Mouse (Mus musculus) kidney, adult 2 months (tissue): ENCODE measurements around the gene Krtap16-1. TPM values are rescaled to one million over a fixed set of nuclear protein-coding genes. Genes with fewer than 3 reads are reported as not detected.

ENCODE experiments used
- DNase-seq: peaks from one replicate; pipeline ENCODE4 v3.0.0; 2021
- H3K27ac ChIP-seq: fragments of 200-500 bp; 2 replicates; pipeline ENCODE4 v1.5.1; 2012; ENCODE audit warnings: low read depth, low read length, control low read depth, inconsistent platforms; ENCODE audit not compliant: insufficient read depth
- H3K27me3 ChIP-seq: fragments of 200-500 bp; replicated peaks from 2 replicates; pipeline ENCODE4 v1.6.1; 2012; ENCODE audit warnings: mild to moderate bottlenecking, moderate library complexity, low read length, inconsistent platforms; ENCODE audit not compliant: control insufficient read depth, insufficient read depth
- H3K36me3 ChIP-seq: fragments of 200-500 bp; 2 replicates; pipeline ENCODE4 v1.6.1; 2012; ENCODE audit warnings: mild to moderate bottlenecking, moderate library complexity, low read length, inconsistent platforms; ENCODE audit not compliant: control insufficient read depth, insufficient read depth
- H3K4me1 ChIP-seq: fragments of 200-500 bp; 2 replicates; pipeline ENCODE4 v1.6.1; 2011; ENCODE audit warnings: low read length; ENCODE audit not compliant: control insufficient read depth, insufficient read depth
- H3K4me3 ChIP-seq: fragments of 200-500 bp; 2 replicates; pipeline ENCODE4 v1.5.1; 2011; ENCODE audit warnings: mild to moderate bottlenecking, low read depth, low read length, control low read depth; ENCODE audit not compliant: insufficient read depth
- CTCF ChIP-seq: fragments of 200-500 bp; conservative IDR thresholded peaks from 2 replicates; pipeline ENCODE4 v1.5.1; 2011; ENCODE audit warnings: low read depth, mild to moderate bottlenecking, control low read depth, low read length, moderate library complexity, mixed read lengths; ENCODE audit not compliant: insufficient read depth, insufficient read length
- POLR2A ChIP-seq: fragments of 200-500 bp; IDR thresholded peaks from one replicate; pipeline ENCODE4 v1.6.1; 2011; ENCODE audit warnings: low read depth, low read length, control low read depth
- WGBS: fragments of 180-500 bp; shearing (Covaris S2); methylation state at CpG from one replicate; pipeline ENCODE4 v1.1.7; 2018; 5-methylcytosine and 5-hydroxymethylcytosine counted together
- polyA plus RNA-seq: library from polyadenylated mRNA; depleted of rRNA; stranded (reverse); fragments of >200 nt; gene quantifications from 2 replicates; pipeline ENCODE4 v1.2.3, GENCODE M21; 2012

The Krtap16-1 gene
- polyA plus RNA-seq, 1 experiment: not detected

DNA sequence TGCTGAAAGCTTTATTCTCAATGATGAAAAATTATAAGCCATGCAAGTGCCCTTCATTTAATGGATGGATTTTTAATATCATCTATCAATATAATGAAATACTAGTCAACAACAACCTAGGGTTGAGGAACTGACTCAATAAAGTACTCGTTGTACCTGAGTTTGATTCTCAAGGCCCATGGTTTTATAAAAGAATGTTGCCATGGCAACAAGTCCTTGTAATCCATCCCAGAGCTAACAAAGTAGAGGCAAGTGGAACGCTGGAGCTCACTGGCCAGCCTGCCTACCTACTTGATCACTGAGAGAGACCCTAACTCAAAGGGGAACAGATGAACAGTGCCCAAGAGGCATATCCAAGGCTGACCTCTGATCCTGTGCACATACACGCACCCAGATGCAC, 4.2 kb upstream of the Krtap16-1 start:
- H3K4me1 ChIP-seq: no peaks in the 10 kb centered on the region
- H3K27me3 ChIP-seq: no peaks in the 10 kb centered on the region
- H3K36me3 ChIP-seq: no peaks in the 10 kb centered on the region
- no peak overlapping the region for H3K27ac ChIP-seq
- WGBS: 83% methylated on average over 3 of the region's 3 CpGs
- no peak for DNase-seq
- no peak overlapping the region for H3K4me3 ChIP-seq
- TF ChIP-seq CTCF (no peak), POLR2A (no peak)

DNA sequence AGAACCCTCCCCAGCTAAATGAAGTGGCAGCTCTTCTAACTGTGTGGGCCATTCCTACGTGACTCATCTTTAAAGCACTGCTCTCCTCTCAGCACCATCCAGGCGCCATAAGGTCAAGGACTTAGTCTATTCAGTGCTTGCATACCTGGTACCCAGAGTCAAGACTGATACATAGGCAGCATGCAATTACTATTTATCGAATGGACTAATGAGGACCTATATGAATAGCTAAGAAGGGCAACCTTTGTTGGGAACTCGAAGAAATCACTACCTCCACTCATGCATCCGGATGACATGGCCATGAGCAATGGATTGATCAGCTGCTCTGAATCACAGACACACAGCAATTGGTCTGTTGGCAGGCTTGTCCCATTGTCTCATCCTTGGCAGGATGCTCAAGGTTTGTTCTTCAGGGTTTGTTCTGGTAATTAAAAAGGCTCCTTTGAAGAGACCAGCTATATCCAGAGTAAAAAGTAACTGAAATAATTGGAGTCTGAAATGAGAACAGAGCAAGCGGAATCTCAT, 3.5 kb upstream of the Krtap16-1 start:
- 86% methylated on average over 6 of the region's 6 CpGs for WGBS
- no peak overlapping the region for H3K4me3 ChIP-seq
- no peak for TF ChIP-seq CTCF
- no peak for TF ChIP-seq POLR2A
- H3K27ac ChIP-seq: no peak overlapping the region
- no peak for DNase-seq
- H3K4me1 ChIP-seq: no peaks in the 10 kb centered on the region
- no peaks in the 10 kb centered on the region for H3K27me3 ChIP-seq
- no peaks in the 10 kb centered on the region for H3K36me3 ChIP-seq

DNA sequence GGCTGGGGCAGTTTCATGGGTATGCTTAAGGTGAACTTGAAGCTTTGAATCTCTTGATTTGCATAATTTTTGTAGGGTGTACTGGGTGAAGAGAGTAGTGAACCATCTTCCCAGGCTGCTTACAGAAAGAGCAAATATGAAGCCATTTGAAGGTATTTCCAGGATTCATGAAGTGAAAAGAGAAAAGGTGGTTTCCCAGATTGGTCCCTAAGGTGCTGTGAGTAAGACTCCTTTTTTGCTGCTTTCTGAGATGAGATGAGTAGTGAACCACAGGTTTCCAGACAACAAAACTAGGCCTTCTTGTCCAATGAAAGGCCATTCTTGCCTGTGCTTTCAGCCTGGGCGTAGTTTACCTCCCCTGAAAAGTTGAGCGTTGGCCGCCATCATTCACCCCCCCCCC, 2.1 kb upstream of the Krtap16-1 start:
- H3K27ac ChIP-seq: no peak overlapping the region
- H3K36me3 ChIP-seq: no peaks in the 10 kb centered on the region
- 92% methylated on average over 3 of the region's 3 CpGs for WGBS
- H3K27me3 ChIP-seq: no peaks in the 10 kb centered on the region
- TF ChIP-seq POLR2A (no peak), CTCF (no peak)
- no peak for DNase-seq
- H3K4me3 ChIP-seq: no peak overlapping the region
- no peaks in the 10 kb centered on the region for H3K4me1 ChIP-seq

DNA sequence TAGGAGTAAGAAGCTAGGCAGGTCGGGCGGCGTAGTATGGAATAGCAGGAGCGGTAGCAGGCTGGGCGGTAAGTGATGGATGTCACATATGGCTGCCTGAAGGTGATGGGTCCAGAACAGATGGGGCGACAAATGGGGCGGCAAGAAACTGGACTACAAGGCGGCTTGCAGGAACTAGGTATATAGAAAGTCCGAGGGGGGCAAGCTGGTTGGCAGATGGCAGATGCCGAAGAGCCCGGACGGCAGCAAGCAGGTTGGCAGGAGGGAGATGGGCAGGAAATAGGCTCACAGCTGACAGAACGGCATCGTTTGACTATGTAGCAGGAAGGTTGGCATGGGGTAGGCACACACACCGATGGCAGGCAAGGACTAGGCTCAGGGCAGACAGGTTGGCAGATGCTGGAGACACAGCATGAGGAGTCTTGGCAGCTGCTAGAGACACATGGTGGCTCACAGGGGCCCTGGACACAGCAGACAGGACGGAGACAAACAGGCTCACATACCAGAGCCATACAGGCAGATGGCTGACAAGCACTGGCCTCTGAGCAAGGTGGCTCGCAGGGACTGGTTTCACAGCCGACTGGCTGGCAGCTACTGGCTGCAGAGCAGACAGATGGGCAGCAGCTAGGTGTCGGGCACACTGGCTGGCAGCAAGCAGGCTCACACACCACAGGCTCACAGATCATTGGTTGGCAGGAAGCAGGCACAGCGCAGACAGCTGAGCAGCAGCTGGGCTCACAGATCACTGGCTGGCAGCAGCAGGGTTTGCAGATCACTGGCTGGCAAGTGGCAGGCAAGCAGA, 905 bp downstream of the Krtap16-1 start:
- Histone ChIP-seq H3K36me3 (no peaks in the 10 kb centered on the region), H3K27ac (no peak overlapping the region), H3K4me3 (no peak overlapping the region), H3K4me1 (no peaks in the 10 kb centered on the region), H3K27me3 (no peaks in the 10 kb centered on the region)
- no peak for DNase-seq
- WGBS: 64% methylated on average over 20 of the region's 20 CpGs
- no peak for TF ChIP-seq CTCF
- no peak for TF ChIP-seq POLR2A

DNA sequence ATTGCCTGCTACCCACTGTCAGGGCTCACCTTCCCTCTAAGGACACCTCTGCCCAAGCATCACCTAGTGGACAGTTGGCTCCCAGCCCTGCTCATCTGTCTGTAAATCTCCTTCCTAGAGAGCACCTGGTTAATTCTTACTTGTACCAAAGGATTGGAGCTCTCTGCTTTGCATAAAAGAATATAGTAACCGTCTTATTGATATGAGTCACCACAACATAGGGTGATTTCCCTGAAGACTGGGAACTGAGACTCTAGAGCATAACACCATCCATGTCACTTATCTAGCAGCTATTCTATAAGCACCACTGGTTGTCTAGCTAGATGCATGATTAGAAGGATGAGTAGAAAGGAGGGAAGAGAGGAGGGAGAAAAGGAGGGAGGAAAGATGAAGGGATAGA, 3.0 kb downstream of the Krtap16-1 start:
- no peaks in the 10 kb centered on the region for H3K4me1 ChIP-seq
- WGBS: 85% methylated on average over 1 of the region's 1 CpGs
- TF ChIP-seq POLR2A (no peak), CTCF (no peak)
- DNase-seq: no peak
- H3K36me3 ChIP-seq: no peaks in the 10 kb centered on the region
- H3K27ac ChIP-seq: no peak overlapping the region
- no peak overlapping the region for H3K4me3 ChIP-seq
- H3K27me3 ChIP-seq: no peaks in the 10 kb centered on the region

DNA sequence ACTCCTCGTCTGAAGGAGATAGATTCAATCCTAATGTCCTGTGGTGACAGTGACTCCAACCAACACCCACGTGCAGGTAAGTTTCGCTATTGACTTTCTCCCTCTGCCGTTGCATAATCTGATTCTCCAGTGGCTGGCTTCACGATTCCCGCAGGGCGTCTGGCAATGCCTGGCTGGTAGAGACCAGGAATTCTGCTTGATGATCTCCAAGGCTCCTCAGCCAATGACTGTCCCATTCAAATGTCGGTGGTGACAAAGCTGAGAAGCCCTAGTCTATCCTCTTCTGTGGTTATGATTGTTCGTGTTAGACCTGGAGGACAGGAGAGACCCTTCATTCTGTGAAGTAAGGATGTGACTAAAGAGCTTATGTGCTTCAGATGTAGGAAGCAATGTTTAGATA, 3.7 kb downstream of the Krtap16-1 start:
- no peak for DNase-seq
- H3K4me3 ChIP-seq: no peak overlapping the region
- H3K27me3 ChIP-seq: no peaks in the 10 kb centered on the region
- no peaks in the 10 kb centered on the region for H3K4me1 ChIP-seq
- 82% methylated on average over 9 of the region's 9 CpGs for WGBS
- H3K36me3 ChIP-seq: no peaks in the 10 kb centered on the region
- no peak for TF ChIP-seq POLR2A
- no peak overlapping the region for H3K27ac ChIP-seq

DNA sequence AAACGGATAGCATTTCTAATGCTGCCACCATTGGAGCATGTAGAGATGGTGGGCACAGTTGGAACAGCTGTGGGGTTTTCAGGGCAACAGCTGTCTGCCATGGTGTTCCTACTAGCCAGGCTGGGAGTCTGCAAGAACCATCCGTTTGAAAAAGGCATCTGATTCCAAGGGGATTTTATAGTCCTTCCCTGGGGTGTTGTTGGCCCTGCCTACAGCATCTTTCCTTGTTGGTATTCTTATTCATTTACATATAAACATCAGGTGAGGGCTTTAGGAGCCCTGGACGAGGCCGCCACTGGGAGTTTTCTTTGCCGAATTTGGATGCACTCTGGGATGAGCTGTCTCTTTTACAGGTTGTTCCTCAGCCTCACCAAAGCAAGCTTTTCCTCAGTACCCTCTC, 7.4 kb downstream of the Krtap16-1 start, which contains the start of gene Krtap29-1:
TSS of gene Krtap29-1 (minus strand) at position 101 of the 400 bp plus-strand sequence.
- WGBS: 61% methylated on average over 5 of the region's 5 CpGs

More for the DNA sequence above, 7.4 kb downstream of the Krtap16-1 start, which contains the start of gene Krtap29-1:
- TF ChIP-seq POLR2A (no peak), CTCF (no peak)
- Histone ChIP-seq H3K27me3 (no peaks in the 10 kb centered on the region), H3K4me3 (no peak within 1 kb of the TSS), H3K4me1 (no peaks in the 10 kb centered on the region), H3K27ac (no peak within 1 kb of the TSS), H3K36me3 (no peaks in the 10 kb centered on the region)
- no peak for DNase-seq
